Mouse (Mus musculus): ENCODE measurements around the gene Bend3. TPM values are rescaled to one million over a fixed set of nuclear protein-coding genes. Genes with fewer than 3 reads are reported as not detected.

Gene Bend3
- polyA plus RNA-seq, 1 experiment from 2014 or later, result 3.9 TPM

DNA sequence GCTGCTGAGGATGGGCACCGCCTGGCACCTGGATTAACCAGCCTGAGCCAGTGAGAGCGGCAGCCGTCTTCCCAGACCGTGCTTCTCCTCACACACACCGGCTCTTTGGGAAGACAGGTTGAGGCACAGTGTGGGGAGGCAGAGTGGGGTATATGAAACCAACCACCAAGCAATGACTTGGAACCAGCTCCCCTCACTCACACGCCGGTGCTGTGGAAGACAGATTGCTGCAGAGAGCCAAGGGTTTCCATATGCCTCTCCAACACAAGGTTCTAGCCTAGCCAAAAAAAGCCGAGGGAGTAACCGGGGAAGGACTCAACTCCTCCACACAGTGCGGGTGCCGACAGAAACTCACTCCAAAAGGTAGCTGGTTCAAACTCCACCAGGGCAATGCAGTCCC, 80.7 kb downstream of the Bend3 start:
- no peak overlapping the region for H3K9ac ChIP-seq (replicated peaks; ENCODE audit: low read depth, low read length)
- no peak overlapping the region for H3K27ac ChIP-seq (ENCODE audit: low read length)
- no peaks in the 10 kb centered on the region for H3K27me3 ChIP-seq (replicated peaks; ENCODE audit: control insufficient read depth, insufficient read depth, low read length)
- no peak overlapping the region for H3K4me3 ChIP-seq (replicated peaks; ENCODE audit: low read length)
- no peaks in the 10 kb centered on the region for H3K36me3 ChIP-seq (ENCODE audit: control insufficient read depth, insufficient read depth)
- H3K9me3 ChIP-seq (ENCODE audit: control insufficient read depth, low read length), result no peaks in the 10 kb centered on the region
- peak; percentile 81 for ATAC-seq
- H3K4me1 ChIP-seq (replicated peaks; ENCODE audit: control insufficient read depth, insufficient read depth, low read length), result no peaks in the 10 kb centered on the region
- H3K4me2 ChIP-seq (ENCODE audit: low read length), result no peak overlapping the region
- WGBS, result 63% methylated on average over 11 of the region's 11 CpGs

DNA sequence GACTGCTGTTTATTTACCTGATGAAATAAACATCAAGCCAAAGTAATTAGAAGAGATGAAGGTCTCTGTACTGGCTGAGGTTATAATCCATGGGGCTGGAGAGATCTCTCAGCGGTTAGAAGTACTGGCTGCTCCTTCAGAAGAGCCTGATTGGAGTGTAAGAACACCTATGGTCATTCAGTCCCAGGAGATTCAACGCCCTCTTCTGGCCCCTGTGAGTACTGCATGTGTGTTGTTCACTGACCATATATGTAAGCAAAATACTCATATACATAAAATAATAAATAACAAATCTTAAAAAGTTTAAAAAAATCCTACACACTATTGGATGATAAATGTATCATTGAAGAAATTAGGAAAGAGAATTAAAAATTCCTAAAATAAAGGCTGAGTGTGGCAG, 82.1 kb downstream of the Bend3 start:
- Histone ChIP-seq H3K4me2 (ENCODE audit: low read length) (no peak overlapping the region), H3K4me1 (replicated peaks; ENCODE audit: control insufficient read depth, insufficient read depth, low read length) (no peaks in the 10 kb centered on the region), H3K36me3 (ENCODE audit: control insufficient read depth, insufficient read depth) (no peaks in the 10 kb centered on the region), H3K27ac (ENCODE audit: low read length) (no peak overlapping the region), H3K9ac (replicated peaks; ENCODE audit: low read depth, low read length) (no peak overlapping the region), H3K9me3 (ENCODE audit: control insufficient read depth, low read length) (no peaks in the 10 kb centered on the region), H3K4me3 (replicated peaks; ENCODE audit: low read length) (no peak overlapping the region), H3K27me3 (replicated peaks; ENCODE audit: control insufficient read depth, insufficient read depth, low read length) (no peaks in the 10 kb centered on the region)
- 39% methylated on average over 2 of the region's 2 CpGs for WGBS
- ATAC-seq, result no peak

- H3K9me3 ChIP-seq (ENCODE audit: control insufficient read depth, low read length), result no peaks in the 10 kb centered on the region
- 82% methylated on average over 2 of the region's 2 CpGs for WGBS
- no peaks in the 10 kb centered on the region for H3K36me3 ChIP-seq (ENCODE audit: control insufficient read depth, insufficient read depth)
- H3K27ac ChIP-seq (ENCODE audit: low read length), result no peak overlapping the region
- no peaks in the 10 kb centered on the region for H3K27me3 ChIP-seq (replicated peaks; ENCODE audit: control insufficient read depth, insufficient read depth, low read length)
- no peak for ATAC-seq
- no peak overlapping the region for H3K9ac ChIP-seq (replicated peaks; ENCODE audit: low read depth, low read length)
- no peak overlapping the region for H3K4me2 ChIP-seq (ENCODE audit: low read length)
- no peaks in the 10 kb centered on the region for H3K4me1 ChIP-seq (replicated peaks; ENCODE audit: control insufficient read depth, insufficient read depth, low read length)
- no peak overlapping the region for H3K4me3 ChIP-seq (replicated peaks; ENCODE audit: low read length)
Measured at GRCm38 (mm10) chr10:43561311-43561710, 82.7 kb downstream of the Bend3 start.

Other genes with a start within 250 kb of the Bend3 start
- gene Gm9803, start 45.3 kb downstream of the Bend3 start, polyA plus RNA-seq (2015; fragmentation: Nextera tagmentation; extraction: Ambion mirVana), result 23.0 TPM in 2 replicates
- gene 1700021F05Rik, start 62.2 kb downstream of the Bend3 start, polyA plus RNA-seq (2015; fragmentation: Nextera tagmentation; extraction: Ambion mirVana), result 74.2 and 75.8 TPM in 2 replicates
- gene Cd24a, start 99.5 kb downstream of the Bend3 start, polyA plus RNA-seq (2015; fragmentation: Nextera tagmentation; extraction: Ambion mirVana), result 918 and 1,051 TPM in 2 replicates